Mouse (Mus musculus) central nervous system, embryonic 18 days (tissue): ENCODE measurements around the gene Gm906. TPM values are rescaled to one million over a fixed set of nuclear protein-coding genes. Genes with fewer than 3 reads are reported as not detected.

Experiments used
- polyA plus RNA-seq: library from polyadenylated mRNA; depleted of rRNA; stranded (reverse); fragments of >200 nt; gene quantifications from 2 replicates; pipeline ENCODE4 v1.2.3, GENCODE M21; 2012; rRNA removed

Gene Gm906
- polyA plus RNA-seq: not detected in 2 replicates

GRCm38 (mm10) chr13:50250208-50250607 is at the start of gene Gm906:
Gm906 (minus strand) TSS chr13:50250308.

Other genes starting within 250 kb of the Gm906 start
- gene Fbxw17, start 167.6 kb upstream of the Gm906 start, polyA plus RNA-seq: 41.0 and 44.6 TPM in 2 replicates
- gene Gm47429, start 193.6 kb upstream of the Gm906 start, polyA plus RNA-seq: not detected in 2 replicates
- gene Nutm2, start 217.0 kb upstream of the Gm906 start, polyA plus RNA-seq: not detected in 2 replicates